Mouse (Mus musculus) small intestine, adult 2 months (tissue): Measurements from ENCODE around the gene Tsc22d1. TPM values are rescaled to one million over a fixed set of nuclear protein-coding genes. Genes with fewer than 3 reads are reported as not detected.

ENCODE experiments used
- H3K27ac ChIP-seq: fragments of 200-500 bp; 2 replicates; pipeline ENCODE4 v1.5.1; 2012; ENCODE audit warnings: low read depth, low read length, control low read depth, inconsistent platforms; ENCODE audit not compliant: insufficient read depth
- H3K27me3 ChIP-seq: fragments of 200-500 bp; 2 replicates; pipeline ENCODE4 v1.6.1; 2012; ENCODE audit warnings: mild to moderate bottlenecking, moderate library complexity, low read length, inconsistent platforms; ENCODE audit not compliant: control insufficient read depth, insufficient read depth
- H3K36me3 ChIP-seq: fragments of 200-500 bp; 2 replicates; pipeline ENCODE4 v1.6.1; 2012; ENCODE audit warnings: mild to moderate bottlenecking, low read length, control low read depth, inconsistent platforms; ENCODE audit not compliant: control insufficient read depth, insufficient read depth
- H3K4me1 ChIP-seq: fragments of 200-500 bp; 2 replicates; pipeline ENCODE4 v1.6.1; 2012; ENCODE audit warnings: low read length, inconsistent platforms, mixed read lengths; ENCODE audit not compliant: control insufficient read depth, insufficient read depth, insufficient read length
- H3K4me3 ChIP-seq: fragments of 200-500 bp; 2 replicates; pipeline ENCODE4 v1.5.1; 2012; ENCODE audit warnings: low read depth, mild to moderate bottlenecking, control low read depth, inconsistent platforms, low read length, moderate library complexity
- CTCF ChIP-seq: fragments of 200-500 bp; IDR thresholded peaks from 2 replicates; pipeline ENCODE4 v1.5.1; 2012; ENCODE audit warnings: low read depth, mild to moderate bottlenecking, control low read depth, inconsistent platforms, low read length, moderate library complexity, mixed read lengths; ENCODE audit not compliant: insufficient replicate concordance, insufficient read length; ENCODE audit errors: extremely low read depth
- POLR2A ChIP-seq: fragments of 200-500 bp; IDR thresholded peaks from 2 replicates; pipeline ENCODE4 v1.6.1; 2012; ENCODE audit warnings: low read depth, mild to moderate bottlenecking, control low read depth, inconsistent platforms, low read length, moderate library complexity
- WGBS: fragments of 180-500 bp; shearing (Covaris S2); methylation state at CpG from one replicate; pipeline ENCODE4 v1.1.7; 2018; 5-methylcytosine and 5-hydroxymethylcytosine counted together
- polyA plus RNA-seq: library from polyadenylated mRNA; depleted of rRNA; stranded (reverse); fragments of >200 nt; gene quantifications from 2 replicates; pipeline ENCODE4 v1.2.3, GENCODE M21; 2012

The Tsc22d1 gene
- polyA plus RNA-seq, 1 experiment = 254 TPM

GRCm38 (mm10) chr14:76536921-76537320 is 122.2 kb downstream of the Tsc22d1 start:
- Histone ChIP-seq H3K4me3 (no peak overlapping the region), H3K27ac (no peak overlapping the region), H3K36me3 (no peaks in the 10 kb centered on the region), H3K4me1 (peaks cover 12% of the 10 kb centered on the region; the same call in 1 of the 2 replicates), H3K27me3 (no peaks in the 10 kb centered on the region)
- TF ChIP-seq POLR2A = no peak
- no peak for TF ChIP-seq CTCF
- WGBS = 26% methylated on average over 6 of the region's 6 CpGs

- H3K4me3 ChIP-seq = no peak overlapping the region
- TF ChIP-seq POLR2A (no peak), CTCF (no peak)
- WGBS = 84% methylated on average over 5 of the region's 5 CpGs
These were observed 125.4 kb downstream of the Tsc22d1 start for GRCm38 (mm10) chr14:76540005-76540670.

GRCm38 (mm10) chr14:76541341-76541740 is 126.6 kb downstream of the Tsc22d1 start:
- TF ChIP-seq CTCF = no peak
- TF ChIP-seq POLR2A = no peak
- H3K27me3 ChIP-seq = no peaks in the 10 kb centered on the region
- peaks cover 9% of the 10 kb centered on the region; the same call in 1 of the 2 replicates for H3K4me1 ChIP-seq
- H3K27ac ChIP-seq = no peak overlapping the region
- 42% methylated on average over 2 of the region's 2 CpGs for WGBS
- no peaks in the 10 kb centered on the region for H3K36me3 ChIP-seq
- no peak overlapping the region for H3K4me3 ChIP-seq

More at GRCm38 (mm10) chr14:76540005-76540670, 125.4 kb downstream of the Tsc22d1 start:
- Histone ChIP-seq H3K27me3 (no peaks in the 10 kb centered on the region), H3K4me1 (peaks cover 9% of the 10 kb centered on the region; the same call in 1 of the 2 replicates), H3K27ac (no peak overlapping the region), H3K36me3 (no peaks in the 10 kb centered on the region)

GRCm38 (mm10) chr14:76544136-76544535 is 129.4 kb downstream of the Tsc22d1 start:
- Histone ChIP-seq H3K36me3 (no peaks in the 10 kb centered on the region), H3K4me1 (peaks cover 18% of the 10 kb centered on the region; the same call in 1 of the 2 replicates)
- TF ChIP-seq CTCF = no peak
- no peak for TF ChIP-seq POLR2A

GRCm38 (mm10) chr14:76555263-76556030 is 140.7 kb downstream of the Tsc22d1 start:
- Histone ChIP-seq H3K4me3 (no peak overlapping the region), H3K4me1 (peaks cover 6% of the 10 kb centered on the region), H3K36me3 (no peaks in the 10 kb centered on the region), H3K27me3 (peaks cover 6% of the 10 kb centered on the region; the same call in 1 of the 2 replicates), H3K27ac (no peak overlapping the region)
- TF ChIP-seq CTCF (no peak), POLR2A (no peak)
- WGBS = 75% methylated on average over 18 of the region's 18 CpGs

More at GRCm38 (mm10) chr14:76544136-76544535, 129.4 kb downstream of the Tsc22d1 start:
- Histone ChIP-seq H3K27ac (no peak overlapping the region), H3K27me3 (no peaks in the 10 kb centered on the region), H3K4me3 (no peak overlapping the region)
- WGBS = 86% methylated on average over 6 of the region's 6 CpGs

- H3K27ac ChIP-seq = no peak overlapping the region
These were observed 141.5 kb downstream of the Tsc22d1 start for GRCm38 (mm10) chr14:76556031-76556851.

More at GRCm38 (mm10) chr14:76556031-76556851, 141.5 kb downstream of the Tsc22d1 start:
- WGBS = 2% methylated on average over 67 of the region's 67 CpGs
- Histone ChIP-seq H3K4me1 (peaks cover 6% of the 10 kb centered on the region), H3K27me3 (peaks cover 6% of the 10 kb centered on the region; the same call in 1 of the 2 replicates), H3K36me3 (no peaks in the 10 kb centered on the region), H3K4me3 (peak overlapping the region; percentile 75)
- no peak for TF ChIP-seq CTCF
- TF ChIP-seq POLR2A = no peak
